Mouse (Mus musculus) midbrain, postnatal 0 days (tissue): ENCODE measurements around the gene AI413582. TPM values are rescaled to one million over a fixed set of nuclear protein-coding genes. Genes with fewer than 3 reads are reported as not detected.
A peak's percentile ranks its signal among the peaks of the same experiment; 100 is the strongest.

Experiments
- ATAC-seq: fragments of 200-750 bp; cut with Nextera tagmentation; 2 replicates; pipeline ENCODE4 v1.8.0; 2017; ENCODE audit warnings: moderate number of reproducible peaks, mild to moderate bottlenecking, moderate TSS enrichment, moderate library complexity; ENCODE audit not compliant: low FRiP score
- DNase-seq: peaks from one replicate; pipeline ENCODE4 v3.0.0-alpha.2; 2015; ENCODE audit warnings: low spot score
- H3K27ac ChIP-seq: fragments of 300-500 bp; sonication (generic); 2 replicates; pipeline ENCODE4 v1.5.1; 2014; ENCODE audit warnings: low read depth, mild to moderate bottlenecking, low read length, mixed read lengths
- H3K27me3 ChIP-seq: fragments of 300-500 bp; sonication (generic); 2 replicates; pipeline ENCODE4 v1.6.1; 2014; ENCODE audit warnings: low read length, control low read depth, mixed read lengths; ENCODE audit not compliant: insufficient read depth
- H3K36me3 ChIP-seq: fragments of 300-500 bp; sonication (generic); 2 replicates; pipeline ENCODE4 v1.6.1; 2014; ENCODE audit warnings: low read length, control low read depth, mixed read lengths; ENCODE audit not compliant: insufficient read depth
- H3K4me1 ChIP-seq: fragments of 300-500 bp; sonication (generic); 2 replicates; pipeline ENCODE4 v1.6.1; 2014; ENCODE audit warnings: mild to moderate bottlenecking, control low read depth, antibody characterized with exemption, low read length, mixed read lengths; ENCODE audit not compliant: insufficient read depth
- H3K4me2 ChIP-seq: fragments of 300-500 bp; sonication (generic); 2 replicates; pipeline ENCODE4 v1.6.1; 2014; ENCODE audit warnings: low read depth, mild to moderate bottlenecking, low read length, mixed read lengths; ENCODE audit not compliant: poor library complexity, severe bottlenecking
- H3K4me3 ChIP-seq: fragments of 300-500 bp; sonication (generic); 2 replicates; pipeline ENCODE4 v1.5.1; 2014; ENCODE audit warnings: low read depth, mild to moderate bottlenecking, low read length, moderate library complexity
- H3K9ac ChIP-seq: fragments of 300-500 bp; sonication (generic); replicated peaks from 2 replicates; pipeline ENCODE4 v1.6.1; 2014; ENCODE audit warnings: mild to moderate bottlenecking, low read length, moderate library complexity, mixed read lengths; ENCODE audit not compliant: poor library complexity, severe bottlenecking
- H3K9me3 ChIP-seq: fragments of 300-500 bp; sonication (generic); 2 replicates; pipeline ENCODE4 v1.6.1; 2016; ENCODE audit warnings: low read length, control low read depth
- CTCF ChIP-seq: IDR thresholded peaks from 2 replicates; pipeline ENCODE4 v1.5.1; 2016; ENCODE audit warnings: antibody characterized with exemption, mild to moderate bottlenecking
- WGBS: fragments of 180-500 bp; shearing (Covaris S2); extraction: QIAGEN DNeasy Blood & Tissue Kit; methylation state at CpG from one replicate; pipeline ENCODE4 v1.1.7; 2014; 5-methylcytosine and 5-hydroxymethylcytosine counted together
- polyA plus RNA-seq: library from polyadenylated mRNA; unstranded; fragments of >200 nt; fragmentation: Nextera tagmentation; extraction: Ambion mirVana; gene quantifications from 2 replicates; pipeline ENCODE4 v1.2.1, GENCODE M21; 2015
- total RNA-seq: library from RNA; depleted of rRNA; stranded (reverse); fragments of >200 nt; gene quantifications from 2 replicates; pipeline ENCODE4 v1.2.3, GENCODE M21; 2014

Gene AI413582
- total and polyA plus RNA-seq, 2 experiments from 2014 or later: 80.2 to 88.8 TPM

DNA sequence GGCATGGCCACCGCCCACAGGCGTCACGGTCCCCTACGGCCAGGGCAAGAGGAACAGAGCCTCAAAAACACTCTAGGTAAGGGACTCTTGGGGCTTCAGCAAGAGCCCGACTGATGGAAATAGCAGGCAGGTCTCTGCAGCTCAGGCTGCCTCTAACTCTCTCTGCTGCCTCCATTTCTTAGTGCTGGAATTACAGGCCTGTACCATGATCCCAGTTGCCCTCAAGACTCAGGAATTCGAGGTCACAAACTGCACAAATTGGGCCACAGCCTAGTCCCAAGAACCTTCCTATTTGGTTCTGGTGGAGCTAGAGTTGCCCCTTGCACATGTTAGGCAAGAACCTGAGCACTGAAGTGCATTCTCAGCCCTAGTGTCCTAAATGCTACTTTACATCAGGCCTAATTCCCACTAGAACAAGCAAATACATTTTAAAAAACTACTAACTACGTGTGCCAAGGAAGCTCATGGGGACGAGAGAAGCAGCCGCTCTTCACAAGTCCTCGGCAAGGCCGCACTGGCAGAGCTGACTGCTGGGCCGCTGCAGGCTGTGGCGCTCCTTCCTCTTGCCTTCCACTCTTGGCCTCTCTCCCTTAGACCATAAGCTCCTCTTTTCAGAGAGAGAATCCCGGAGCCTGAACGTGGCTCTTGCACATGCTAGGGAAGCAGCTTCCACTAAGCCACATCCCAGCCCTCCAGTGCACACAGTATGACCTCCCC lies 30.3 kb upstream of the AI413582 start:
- Histone ChIP-seq H3K27ac (no peak overlapping the region), H3K4me3 (no peak overlapping the region), H3K9me3 (no peaks in the 10 kb centered on the region), H3K4me2 (no peak overlapping the region), H3K9ac (no peak overlapping the region), H3K27me3 (no peaks in the 10 kb centered on the region), H3K36me3 (peaks cover 37% of the 10 kb centered on the region), H3K4me1 (no peaks in the 10 kb centered on the region)
- peak; percentile 12; the same call in 1 of the 2 replicates for TF ChIP-seq CTCF
- 85% methylated on average over 15 of the region's 15 CpGs for WGBS
- ATAC-seq (no peak), DNase-seq (no peak)

DNA sequence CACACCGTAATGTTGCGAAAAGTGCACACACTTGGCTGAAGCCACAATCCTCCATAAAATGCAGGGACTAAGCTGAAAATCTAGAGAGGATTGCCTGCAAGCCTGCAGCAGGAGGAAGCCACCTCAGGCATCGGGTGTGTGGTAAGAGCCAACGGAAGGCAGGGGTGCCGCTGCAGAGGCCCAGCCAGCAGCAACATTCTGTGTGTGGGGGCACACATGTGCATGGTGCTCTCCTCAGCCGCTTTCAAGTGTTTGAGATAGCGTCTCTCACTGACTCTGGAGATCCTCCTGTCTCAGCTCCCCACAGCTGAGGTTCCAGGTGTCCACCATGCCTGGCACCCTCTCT lies 27.0 kb upstream of the AI413582 start:
- ATAC-seq: no peak
- no peak overlapping the region for H3K4me2 ChIP-seq
- no peaks in the 10 kb centered on the region for H3K4me1 ChIP-seq
- H3K4me3 ChIP-seq: no peak overlapping the region
- no peaks in the 10 kb centered on the region for H3K9me3 ChIP-seq
- WGBS: 98% methylated on average over 7 of the region's 7 CpGs
- no peak overlapping the region for H3K9ac ChIP-seq
- TF ChIP-seq CTCF: no peak
- no peak overlapping the region for H3K27ac ChIP-seq
- peaks cover 41% of the 10 kb centered on the region for H3K36me3 ChIP-seq
- no peak for DNase-seq
- H3K27me3 ChIP-seq: no peaks in the 10 kb centered on the region

DNA sequence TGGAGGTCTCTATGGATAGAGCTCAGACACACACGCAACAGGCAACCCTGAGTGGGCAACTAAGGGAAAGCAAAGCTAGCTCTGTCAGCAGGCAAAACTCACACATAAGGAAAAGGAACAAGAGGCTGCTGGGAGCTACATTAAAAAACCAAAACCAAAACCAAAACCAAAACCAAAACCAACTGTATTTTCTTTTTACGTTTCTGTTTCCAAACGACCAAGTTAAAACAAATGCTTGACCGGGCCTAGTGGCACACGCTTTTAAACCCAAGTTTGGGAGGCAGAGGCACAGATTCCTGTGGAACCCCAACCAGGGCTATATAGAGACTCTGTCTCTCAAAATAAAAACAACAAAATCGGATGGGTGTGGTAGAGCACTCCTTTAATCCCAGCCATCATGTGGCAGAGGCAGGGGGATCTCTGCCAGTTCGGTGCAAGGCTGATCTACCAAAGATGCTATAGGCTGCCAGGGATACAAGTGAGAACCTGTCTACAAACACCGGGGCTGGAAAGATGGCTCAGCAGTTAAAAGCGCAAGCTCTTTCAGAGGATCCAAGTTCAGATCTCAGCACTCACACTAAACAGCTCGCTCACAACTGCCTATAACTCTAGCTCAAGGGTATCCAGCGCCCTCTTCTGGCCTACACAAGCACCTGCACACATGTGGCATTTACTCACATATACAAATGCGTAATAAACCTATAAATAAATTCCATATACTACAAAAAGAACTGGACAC lies 26.4 kb upstream of the AI413582 start:
- no peaks in the 10 kb centered on the region for H3K4me1 ChIP-seq
- no peak overlapping the region for H3K27ac ChIP-seq
- TF ChIP-seq CTCF: peak; percentile 46
- no peak overlapping the region for H3K4me2 ChIP-seq
- no peak overlapping the region for H3K9ac ChIP-seq
- WGBS: 87% methylated on average over 12 of the region's 12 CpGs
- H3K36me3 ChIP-seq: peaks cover 43% of the 10 kb centered on the region
- H3K9me3 ChIP-seq: no peaks in the 10 kb centered on the region
- DNase-seq (no peak), ATAC-seq (no peak)
- no peaks in the 10 kb centered on the region for H3K27me3 ChIP-seq
- no peak overlapping the region for H3K4me3 ChIP-seq

DNA sequence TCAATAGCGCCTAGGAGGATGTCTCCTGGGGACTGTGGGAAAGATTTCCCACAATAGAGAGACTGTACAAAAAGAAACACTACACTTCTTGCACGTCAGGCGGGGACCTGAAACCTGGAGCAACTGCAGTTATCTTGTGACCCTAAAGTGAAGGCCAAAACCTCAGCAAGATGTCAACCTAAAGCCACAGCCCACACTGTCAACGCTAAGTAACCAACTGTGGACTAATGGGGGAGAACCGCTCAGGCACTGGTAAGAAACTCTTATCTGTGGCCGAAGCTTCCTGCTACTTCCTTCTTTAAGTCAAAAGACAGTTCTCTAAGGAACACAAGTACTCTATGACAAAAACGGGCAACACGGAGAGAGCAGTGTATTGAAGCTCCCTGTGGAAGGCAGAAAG lies 22.7 kb upstream of the AI413582 start:
- 82% methylated on average over 8 of the region's 8 CpGs for WGBS
- H3K27ac ChIP-seq: no peak overlapping the region
- no peak for DNase-seq
- H3K4me3 ChIP-seq: no peak overlapping the region
- no peaks in the 10 kb centered on the region for H3K9me3 ChIP-seq
- no peaks in the 10 kb centered on the region for H3K4me1 ChIP-seq
- no peak overlapping the region for H3K4me2 ChIP-seq
- TF ChIP-seq CTCF: no peak
- no peak overlapping the region for H3K9ac ChIP-seq
- no peaks in the 10 kb centered on the region for H3K27me3 ChIP-seq
- H3K36me3 ChIP-seq: peaks cover 20% of the 10 kb centered on the region
- no peak for ATAC-seq

DNA sequence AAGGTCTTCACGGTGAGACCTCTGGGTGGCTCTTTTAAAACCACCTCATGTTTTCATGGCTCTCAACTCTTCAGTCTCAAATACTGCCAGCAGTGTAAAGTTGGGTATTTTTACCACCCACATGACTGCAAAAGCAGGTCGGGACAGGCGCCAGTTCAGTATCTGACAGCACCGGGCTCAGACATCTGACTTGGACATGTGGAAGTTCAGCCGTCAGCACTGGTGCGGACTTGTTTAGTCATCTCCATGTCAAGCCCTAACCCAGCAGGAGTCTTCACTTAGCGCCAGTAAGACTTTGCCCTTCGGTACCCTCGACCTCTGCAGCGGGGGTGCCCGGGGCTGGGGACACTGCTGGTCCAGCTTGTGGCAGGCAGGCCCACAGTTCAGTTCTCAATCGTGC lies 21.7 kb upstream of the AI413582 start:
- Histone ChIP-seq H3K9me3 (no peaks in the 10 kb centered on the region), H3K4me2 (no peak overlapping the region), H3K27ac (peak overlapping the region; percentile 60), H3K27me3 (no peaks in the 10 kb centered on the region), H3K9ac (no peak overlapping the region), H3K4me3 (no peak overlapping the region), H3K4me1 (no peaks in the 10 kb centered on the region), H3K36me3 (peaks cover 23% of the 10 kb centered on the region)
- no peak for DNase-seq
- 68% methylated on average over 12 of the region's 12 CpGs for WGBS
- ATAC-seq: no peak
- TF ChIP-seq CTCF: no peak

DNA sequence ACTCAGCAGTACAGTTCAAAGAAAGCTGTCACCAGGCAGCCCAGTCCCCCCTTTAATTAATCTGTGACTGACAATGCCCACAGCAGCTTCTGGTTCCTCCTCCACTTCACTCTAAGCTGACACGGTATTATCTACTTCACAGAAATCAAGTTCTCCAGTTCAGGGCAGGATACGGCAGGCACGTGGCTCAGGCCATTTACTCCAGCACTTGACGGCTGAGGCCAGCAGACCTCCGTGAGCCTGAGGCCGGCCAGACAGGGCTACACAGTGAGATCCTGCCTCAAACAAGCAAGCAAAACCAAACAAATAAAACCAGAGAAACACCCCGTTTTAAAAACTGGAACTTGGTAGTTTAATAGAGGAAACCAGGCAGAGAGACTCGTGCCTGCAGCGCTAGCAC lies 21.1 kb upstream of the AI413582 start:
- no peak for ATAC-seq
- TF ChIP-seq CTCF: no peak
- no peaks in the 10 kb centered on the region for H3K27me3 ChIP-seq
- DNase-seq: no peak
- H3K9me3 ChIP-seq: no peaks in the 10 kb centered on the region
- H3K9ac ChIP-seq: no peak overlapping the region
- no peak overlapping the region for H3K4me2 ChIP-seq
- WGBS: 60% methylated on average over 9 of the region's 9 CpGs
- H3K4me3 ChIP-seq: no peak overlapping the region
- H3K36me3 ChIP-seq: peaks cover 27% of the 10 kb centered on the region
- no peaks in the 10 kb centered on the region for H3K4me1 ChIP-seq
- peak overlapping the region; percentile 60; the same call in 1 of the 2 replicates for H3K27ac ChIP-seq
